Mouse (Mus musculus): ENCODE measurements around the gene Ascl4.

Ascl4 gene

GRCm38 (mm10) chr10:85927676-85928445 is at the start of gene Ascl4:
Gene Ascl4, plus strand, starts transcription at chr10:85927681.
- in situ Hi-C loops (cut with MboI; ENCODE audit: low sequenced_read_pairs), result no loop called here

GRCm38 (mm10) chr10:85879886-85880486 is 47.5 kb upstream of the Ascl4 start:
- in situ Hi-C loops (cut with MboI; ENCODE audit: low sequenced_read_pairs), result no loop called here

GRCm38 (mm10) chr10:85916498-85917309 is 10.8 kb upstream of the Ascl4 start, which contains the start of gene Prdm4:
Gene Prdm4, minus strand, starts transcription at chr10:85917142.
- in situ Hi-C loops (cut with MboI; ENCODE audit: low sequenced_read_pairs), result no loop called here

- in situ Hi-C loops (cut with MboI; ENCODE audit: low sequenced_read_pairs), result no loop called here
Observed at GRCm38 (mm10) chr10:85928499-85929207, 1.2 kb downstream of the Ascl4 start.

- in situ Hi-C loops (cut with MboI; ENCODE audit: low sequenced_read_pairs), result no loop called here
Observed at GRCm38 (mm10) chr10:85929208-85929591, 1.7 kb downstream of the Ascl4 start.

GRCm38 (mm10) chr10:85929962-85930361 is 2.5 kb downstream of the Ascl4 start:
- in situ Hi-C loops (cut with MboI; ENCODE audit: low sequenced_read_pairs), result no loop called here

- in situ Hi-C loops (cut with MboI; ENCODE audit: low sequenced_read_pairs), result no loop called here
Observed at GRCm38 (mm10) chr10:85936280-85936965, 8.9 kb downstream of the Ascl4 start.

- in situ Hi-C loops (cut with MboI; ENCODE audit: low sequenced_read_pairs), result no loop called here
Observed at GRCm38 (mm10) chr10:85948483-85949196, 21.2 kb downstream of the Ascl4 start.

GRCm38 (mm10) chr10:85951765-85952443 is 24.4 kb downstream of the Ascl4 start:
- in situ Hi-C loops (cut with MboI; ENCODE audit: low sequenced_read_pairs), result no loop called here

- in situ Hi-C loops (cut with MboI; ENCODE audit: low sequenced_read_pairs), result no loop called here
Observed at GRCm38 (mm10) chr10:85953401-85953800, 25.9 kb downstream of the Ascl4 start.

GRCm38 (mm10) chr10:85954429-85954828 is 26.9 kb downstream of the Ascl4 start:
- in situ Hi-C loops (cut with MboI; ENCODE audit: low sequenced_read_pairs), result no loop called here

- in situ Hi-C loops (cut with MboI; ENCODE audit: low sequenced_read_pairs), result no loop called here
Observed at GRCm38 (mm10) chr10:85956871-85957419, 29.5 kb downstream of the Ascl4 start.

- in situ Hi-C loops (cut with MboI; ENCODE audit: low sequenced_read_pairs), result no loop called here
Observed at GRCm38 (mm10) chr10:85957464-85957950, 30.0 kb downstream of the Ascl4 start, which contains the start of gene Rtcb. Gene Rtcb, minus strand, starts transcription at chr10:85957823.

GRCm38 (mm10) chr10:85962897-85963296 is 35.4 kb downstream of the Ascl4 start:
- in situ Hi-C loops (cut with MboI; ENCODE audit: low sequenced_read_pairs), result loop anchor here (10.0 kb wide), 1 partner anchor 502 kb away; no protein-coding TSS in a partner anchor

GRCm38 (mm10) chr10:85964316-85964715 is 36.8 kb downstream of the Ascl4 start:
- in situ Hi-C loops (cut with MboI; ENCODE audit: low sequenced_read_pairs), result loop anchor here (10.0 kb wide), 1 partner anchor 500 kb away; no protein-coding TSS in a partner anchor

GRCm38 (mm10) chr10:85966476-85966875 is 39.0 kb downstream of the Ascl4 start:
- in situ Hi-C loops (cut with MboI; ENCODE audit: low sequenced_read_pairs), result loop anchor here (10.0 kb wide), 1 partner anchor 498 kb away; no protein-coding TSS in a partner anchor

GRCm38 (mm10) chr10:85967411-85968156 is 40.1 kb downstream of the Ascl4 start:
- in situ Hi-C loops (cut with MboI; ENCODE audit: low sequenced_read_pairs), result loop anchor here (10.0 kb wide), 1 partner anchor 497 kb away; no protein-coding TSS in a partner anchor

Data from CH12F3 (cell line).